Mouse (Mus musculus) G1E (cell line): Measurements from ENCODE around the gene Dnase1. TPM values are rescaled to one million over a fixed set of nuclear protein-coding genes. Genes with fewer than 3 reads are reported as not detected.
"Not testable (repeated sequence)": the region's sequence is repeated elsewhere in the genome, so short reads cannot be mapped to it uniquely, and the experiment has no call there.

Experiments
- ATAC-seq: 2 replicates; pipeline ENCODE4 v1.8.0; 2016; ENCODE audit warnings: mild to moderate bottlenecking; ENCODE audit not compliant: insufficient number of reproducible peaks, poor library complexity, low FRiP score, severe bottlenecking; ENCODE audit errors: extremely low read depth
- DNase-seq: peaks from one replicate; pipeline ENCODE4 v3.0.0; 2012; ENCODE audit warnings: low spot score
- H3K27me3 ChIP-seq: 2 replicates; pipeline ENCODE4 v1.6.1; 2012; ENCODE audit warnings: mild to moderate bottlenecking, low read length, inconsistent platforms; ENCODE audit not compliant: insufficient read depth
- H3K36me3 ChIP-seq: replicated peaks from 2 replicates; pipeline ENCODE3; 2012; ENCODE audit warnings: mild to moderate bottlenecking, inconsistent platforms
- H3K4me1 ChIP-seq: 2 replicates; pipeline ENCODE4 v1.6.1; 2012; ENCODE audit warnings: low read depth, low read length, inconsistent platforms, mixed read lengths; ENCODE audit not compliant: insufficient read depth
- H3K4me3 ChIP-seq: 2 replicates; pipeline ENCODE4 v1.5.1; 2012; ENCODE audit warnings: low read depth, mild to moderate bottlenecking, inconsistent platforms, low read length, moderate library complexity, mixed read lengths
- H3K9me3 ChIP-seq: replicated peaks from 2 replicates; pipeline ENCODE4 v1.6.1; 2012; ENCODE audit warnings: inconsistent platforms
- CTCF ChIP-seq: IDR thresholded peaks from 2 replicates; pipeline ENCODE4 v1.5.1; 2012; ENCODE audit warnings: low read depth, low read length, inconsistent platforms, mixed read lengths
- GATA1 ChIP-seq: IDR thresholded peaks from 2 replicates; pipeline ENCODE4 v1.6.1; 2012; ENCODE audit warnings: borderline replicate concordance, low read length, inconsistent platforms, mixed read lengths
- GATA2 ChIP-seq: IDR thresholded peaks from 2 replicates; pipeline ENCODE4 v1.6.1; 2012; ENCODE audit warnings: low read depth, low read length, inconsistent platforms, borderline replicate concordance
- POLR2AphosphoS5 ChIP-seq: IDR thresholded peaks from 2 replicates; pipeline ENCODE4 v1.6.1; 2012; ENCODE audit warnings: low read depth, low read length, inconsistent platforms; ENCODE audit not compliant: insufficient replicate concordance
- TAL1 ChIP-seq: conservative IDR thresholded peaks from 2 replicates; pipeline ENCODE4 v1.6.1; 2012; ENCODE audit warnings: low read depth, low read length, inconsistent platforms, mixed read lengths
- polyA plus RNA-seq: library from polyadenylated mRNA; stranded (reverse); fragments of >175 nt; gene quantifications from 2 replicates; pipeline ENCODE4 v1.2.3, GENCODE M21; 2012
- total RNA-seq, 2 experiments: library from RNA; stranded (forward) in 1 of 2; stranded (reverse) in 1 of 2; fragments of 200-1000 nt in 1 of 2; fragments of >200 nt in 1 of 2; fragmentation: Nextera tagmentation in 1 of 2; gene quantifications; 2 replicates each; pipeline ENCODE4 v1.2.3; 2014 to 2017

The Dnase1 gene
- total and polyA plus RNA-seq, 3 experiments, result 0.49 TPM; not detected in 2

DNA sequence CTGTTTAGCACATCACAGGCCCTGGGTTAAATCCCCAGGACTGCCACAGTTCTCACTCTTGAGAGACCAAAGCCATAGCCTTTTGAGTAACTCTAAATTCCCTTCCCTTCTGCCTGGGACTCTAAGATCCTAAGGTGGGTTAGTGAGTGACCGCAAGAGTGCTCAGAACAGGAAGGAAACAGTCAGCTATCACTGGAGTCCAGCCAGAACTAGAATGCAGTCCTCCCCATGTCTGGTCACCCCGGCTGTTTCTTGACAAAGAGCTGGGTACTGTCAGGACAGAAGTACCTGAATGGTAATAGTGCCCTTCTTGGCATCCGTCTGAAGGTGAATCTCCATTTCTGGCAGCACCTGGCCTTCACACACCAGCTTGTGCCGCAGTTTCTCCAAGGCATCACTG lies 28.2 kb downstream of the Dnase1 start:
- TF ChIP-seq TAL1 (no peak), GATA2 (no peak), GATA1 (no peak), POLR2AphosphoS5 (no peak)
- no peaks in the 10 kb centered on the region; the same call in 1 of the 2 replicates for H3K4me1 ChIP-seq
- H3K9me3 ChIP-seq, result no peaks in the 10 kb centered on the region
- H3K27me3 ChIP-seq, result no peaks in the 10 kb centered on the region
- H3K36me3 ChIP-seq, result peaks cover 96% of the 10 kb centered on the region
- ATAC-seq (no peak), DNase-seq (no peak)
- no peak overlapping the region for H3K4me3 ChIP-seq

DNA sequence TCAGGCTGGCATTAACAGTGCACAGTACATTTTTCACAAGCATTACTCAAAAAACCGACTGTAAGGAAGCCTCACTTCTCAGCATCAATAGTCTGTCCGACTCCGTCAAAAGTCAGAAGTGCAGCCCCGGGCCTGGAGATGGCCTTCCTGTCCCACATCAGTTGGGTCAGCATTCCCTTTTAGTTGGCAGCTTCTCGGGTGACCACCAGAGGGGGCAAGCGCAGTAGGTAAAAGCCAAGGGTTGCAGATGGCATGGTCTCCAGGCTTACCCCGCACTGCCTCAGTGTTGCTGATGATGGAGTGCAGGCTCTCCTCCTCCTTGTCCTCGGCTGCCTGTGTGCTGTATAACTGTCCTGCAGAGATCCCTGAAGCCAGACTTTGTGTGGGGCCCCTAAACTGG lies 31.8 kb downstream of the Dnase1 start:
- DNase-seq (peak; percentile 30), ATAC-seq (peak; percentile 76)
- Histone ChIP-seq H3K4me1 (peaks cover under 1% of the 10 kb centered on the region; the same call in 1 of the 2 replicates), H3K36me3 (peaks cover 80% of the 10 kb centered on the region), H3K4me3 (no peak overlapping the region), H3K27me3 (no peaks in the 10 kb centered on the region), H3K9me3 (no peaks in the 10 kb centered on the region)
- TF ChIP-seq POLR2AphosphoS5 (no peak), TAL1 (no peak), GATA1 (no peak), GATA2 (no peak), CTCF (peak; percentile 54; the same call in 1 of the 2 replicates)

DNA sequence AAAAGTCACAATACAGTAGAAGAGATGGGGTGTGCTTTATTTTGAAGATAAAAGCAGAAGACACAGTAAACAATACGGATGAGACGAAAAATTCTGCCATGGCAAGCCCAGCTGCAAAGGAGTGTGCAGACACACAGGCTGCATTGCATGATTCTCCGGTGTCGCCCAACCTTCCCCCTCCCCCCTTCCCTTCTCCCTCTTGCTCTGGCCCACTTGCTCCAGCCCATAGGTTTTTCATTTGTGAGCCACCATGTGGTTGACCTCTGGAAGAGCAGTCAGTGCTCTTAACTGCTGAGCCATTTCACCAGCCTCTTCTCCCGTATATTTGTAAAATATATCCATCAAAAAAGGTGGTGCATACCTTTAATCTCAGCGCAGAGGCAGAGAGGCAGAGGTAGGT lies 37.6 kb downstream of the Dnase1 start:
- Histone ChIP-seq H3K4me1 (peaks cover 35% of the 10 kb centered on the region), H3K4me3 (peak overlapping the region; percentile 59; the same call in 1 of the 2 replicates), H3K9me3 (no peaks in the 10 kb centered on the region), H3K36me3 (peaks cover 47% of the 10 kb centered on the region), H3K27me3 (no peaks in the 10 kb centered on the region)
- no peak for TF ChIP-seq CTCF
- DNase-seq, result no peak
- no peak for ATAC-seq

DNA sequence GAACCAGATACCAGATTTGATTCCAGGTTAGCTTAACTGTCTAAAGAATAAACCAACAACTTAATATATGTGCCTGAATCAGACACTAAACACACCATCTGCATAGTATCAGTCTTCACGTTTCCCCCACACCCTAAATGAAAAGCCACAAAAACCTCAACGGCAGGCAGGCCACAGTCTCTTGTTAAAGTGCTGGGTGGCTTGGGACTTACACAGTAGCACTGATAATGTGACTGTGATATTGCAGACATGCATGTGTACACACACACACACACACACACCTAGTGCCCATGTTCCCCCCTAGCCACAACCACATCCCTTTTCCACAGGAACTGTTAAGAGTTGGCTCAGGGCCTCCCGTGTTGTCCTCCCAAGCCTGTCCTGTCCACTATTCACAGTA lies 38.1 kb downstream of the Dnase1 start:
- H3K9me3 ChIP-seq, result no peaks in the 10 kb centered on the region
- H3K4me1 ChIP-seq, result peaks cover 35% of the 10 kb centered on the region
- TF ChIP-seq GATA1, result no peak
- no peak for TF ChIP-seq POLR2AphosphoS5
- no peak for TF ChIP-seq CTCF
- TF ChIP-seq GATA2, result no peak
- no peak for TF ChIP-seq TAL1
- ATAC-seq (peak; percentile 62), DNase-seq (peak; percentile 15)
- H3K36me3 ChIP-seq, result peaks cover 41% of the 10 kb centered on the region
- peak overlapping the region; percentile 56; the same call in 1 of the 2 replicates for H3K4me3 ChIP-seq
- no peaks in the 10 kb centered on the region for H3K27me3 ChIP-seq

DNA sequence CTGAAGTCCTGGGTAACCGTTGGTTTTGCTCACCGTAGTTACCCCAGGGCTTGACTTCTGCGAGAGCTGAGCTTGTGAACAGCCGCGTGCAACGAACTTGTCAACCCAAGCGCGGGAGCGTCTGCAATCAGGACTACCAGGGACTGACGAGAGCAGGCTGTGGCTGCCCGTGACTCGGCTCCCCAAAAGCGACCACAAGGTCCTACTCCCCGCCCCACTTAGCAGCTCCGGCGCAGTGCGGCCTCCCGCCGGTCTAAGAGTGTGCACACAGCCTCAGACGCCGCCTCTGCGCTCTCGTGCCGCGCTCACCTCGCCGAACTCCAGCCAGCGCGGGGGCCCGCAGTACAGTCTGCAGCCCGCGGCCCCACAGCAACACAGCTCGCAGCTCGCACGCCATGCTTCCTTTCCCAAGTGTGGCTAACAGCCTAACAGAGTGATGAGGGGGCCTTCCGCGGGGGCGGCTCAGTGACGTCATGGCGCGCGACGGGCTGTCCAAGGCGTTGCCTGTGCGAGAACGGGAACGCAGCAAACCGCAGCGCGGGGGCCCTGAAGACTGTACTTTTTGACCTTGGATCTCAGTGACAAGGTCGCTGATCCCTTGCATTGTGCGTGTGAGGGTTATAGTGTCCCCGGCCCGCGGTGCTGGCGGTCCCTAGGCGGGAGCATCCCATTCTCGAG lies 40.8 kb downstream of the Dnase1 start, which contains the start of gene Trap1:
TSS of gene Trap1 (minus strand) at position 444 of the 678 bp plus-strand sequence.
- Histone ChIP-seq H3K4me1 (peaks cover 35% of the 10 kb centered on the region), H3K4me3 (peak within 1 kb of the TSS; percentile 94), H3K9me3 (no peaks in the 10 kb centered on the region), H3K27me3 (no peaks in the 10 kb centered on the region), H3K36me3 (peaks cover 42% of the 10 kb centered on the region)
- ATAC-seq (peak; percentile 83), DNase-seq (peak; percentile 90)
- TF ChIP-seq GATA2 (no peak), POLR2AphosphoS5 (no peak), CTCF (no peak), GATA1 (no peak), TAL1 (no peak)

DNA sequence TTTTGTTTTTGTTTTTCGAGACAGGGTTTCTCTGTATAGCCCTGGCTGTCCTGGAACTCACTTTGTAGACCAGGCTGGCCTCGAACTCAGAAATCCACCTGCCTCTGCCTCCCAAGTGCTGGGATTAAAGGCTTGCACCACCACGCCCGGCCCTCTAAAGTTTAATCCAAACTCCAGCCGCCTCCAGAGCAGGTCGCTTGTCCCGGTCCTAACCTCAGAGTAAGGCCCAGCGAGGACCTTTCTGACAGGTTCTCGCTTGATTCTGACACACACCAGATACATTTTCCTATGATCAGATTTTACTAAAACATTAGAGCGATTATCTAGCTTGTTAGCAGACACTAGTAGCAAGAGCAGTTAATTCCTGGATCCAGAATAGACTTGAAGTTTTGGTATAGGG lies 41.6 kb downstream of the Dnase1 start:
- H3K4me1 ChIP-seq, result peaks cover 35% of the 10 kb centered on the region
- not testable (repeated sequence) for H3K27me3 ChIP-seq, ATAC-seq, H3K9me3 ChIP-seq, DNase-seq, H3K4me3 ChIP-seq
- H3K36me3 ChIP-seq, result peaks cover 37% of the 10 kb centered on the region

DNA sequence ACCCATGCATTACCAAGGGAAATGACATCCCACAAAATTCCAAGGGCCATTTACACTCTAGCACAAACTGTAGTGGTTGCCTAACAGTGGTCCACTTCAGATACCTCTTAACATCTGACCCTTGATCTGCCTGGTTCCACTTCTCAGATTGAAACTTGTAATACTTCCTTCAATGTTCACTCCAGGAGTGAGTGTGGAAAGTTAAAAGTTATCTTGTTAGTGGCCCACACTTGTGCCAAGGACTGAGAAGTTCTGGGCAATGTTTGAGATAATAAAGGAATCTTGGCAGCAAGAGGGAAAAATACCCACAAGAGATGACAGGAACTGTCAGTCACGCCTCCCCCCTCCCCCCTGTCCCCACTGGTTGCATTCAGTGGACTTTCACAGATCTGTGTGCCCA lies 42.9 kb downstream of the Dnase1 start:
- TF ChIP-seq POLR2AphosphoS5 (no peak), GATA2 (no peak), CTCF (no peak), TAL1 (no peak), GATA1 (no peak)
- Histone ChIP-seq H3K9me3 (no peaks in the 10 kb centered on the region), H3K36me3 (peaks cover 35% of the 10 kb centered on the region), H3K4me3 (no peak overlapping the region), H3K4me1 (peaks cover 24% of the 10 kb centered on the region), H3K27me3 (no peaks in the 10 kb centered on the region)
- ATAC-seq, result no peak
- DNase-seq, result no peak

DNA sequence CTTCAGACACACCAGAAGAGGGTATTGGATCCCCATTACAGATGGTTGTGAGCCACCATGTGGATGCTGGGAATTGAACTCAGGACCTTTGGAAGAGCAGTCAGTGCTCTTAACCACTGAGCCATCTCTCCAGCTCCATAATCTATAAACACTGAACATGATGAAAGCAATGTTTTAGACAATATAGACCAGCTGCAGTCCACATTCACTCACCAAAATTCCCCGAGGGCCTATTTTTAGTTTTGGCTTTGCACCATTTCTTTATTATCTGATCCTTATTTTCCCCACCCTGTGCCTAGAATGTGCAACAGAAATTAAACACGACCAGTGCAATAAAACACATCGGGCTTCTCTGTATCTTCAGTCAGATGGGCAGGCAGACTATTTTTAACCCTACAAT lies 43.7 kb downstream of the Dnase1 start:
- DNase-seq, H3K27me3 ChIP-seq, ATAC-seq, H3K9me3 ChIP-seq, H3K4me3 ChIP-seq: not testable (repeated sequence)
- H3K4me1 ChIP-seq, result peaks cover 17% of the 10 kb centered on the region
- peaks cover 38% of the 10 kb centered on the region for H3K36me3 ChIP-seq
